Mouse (Mus musculus) lung, embryonic 15.5 days (tissue): ENCODE measurements around the gene Mknk1. TPM values are rescaled to one million over a fixed set of nuclear protein-coding genes. Genes with fewer than 3 reads are reported as not detected.

Source experiments
- ATAC-seq: fragments of 200-750 bp; cut with Nextera tagmentation; 2 replicates; pipeline ENCODE4 v1.8.0; 2017; ENCODE audit warnings: moderate number of reproducible peaks, borderline replicate concordance; ENCODE audit not compliant: low FRiP score, low TSS enrichment; ENCODE audit errors: extremely low read depth
- H3K27ac ChIP-seq: fragments of 300-500 bp; sonication (generic); 2 replicates; pipeline ENCODE4 v1.5.1; 2015; ENCODE audit warnings: moderate library complexity, mild to moderate bottlenecking, inconsistent platforms
- H3K27me3 ChIP-seq: fragments of 300-500 bp; sonication (generic); 2 replicates; pipeline ENCODE4 v1.6.1; 2015; ENCODE audit warnings: inconsistent platforms
- H3K36me3 ChIP-seq: fragments of 300-500 bp; sonication (generic); 2 replicates; pipeline ENCODE4 v1.6.1; 2015; ENCODE audit warnings: inconsistent platforms
- H3K4me1 ChIP-seq: fragments of 300-500 bp; sonication (generic); 2 replicates; pipeline ENCODE4 v1.6.1; 2015; ENCODE audit warnings: inconsistent platforms
- H3K4me2 ChIP-seq: fragments of 300-500 bp; sonication (generic); 2 replicates; pipeline ENCODE4 v1.6.1; 2015; ENCODE audit warnings: inconsistent platforms, mild to moderate bottlenecking, moderate library complexity
- H3K4me3 ChIP-seq: fragments of 300-500 bp; sonication (generic); 2 replicates; pipeline ENCODE4 v1.5.1; 2015; ENCODE audit warnings: mild to moderate bottlenecking, inconsistent platforms
- H3K9ac ChIP-seq: fragments of 300-500 bp; sonication (generic); 2 replicates; pipeline ENCODE4 v1.6.1; 2015; ENCODE audit warnings: inconsistent platforms
- H3K9me3 ChIP-seq: fragments of 300-500 bp; sonication (generic); 2 replicates; pipeline ENCODE4 v1.6.1; 2016; ENCODE audit warnings: inconsistent platforms
- WGBS: fragments of 180-500 bp; shearing (Covaris S2); methylation state at CpG from one replicate; pipeline ENCODE4 v1.1.7; 2015; 5-methylcytosine and 5-hydroxymethylcytosine counted together
- polyA plus RNA-seq: library from polyadenylated mRNA; unstranded; fragments of >200 nt; fragmentation: Nextera tagmentation; extraction: Ambion mirVana; gene quantifications from 2 replicates; pipeline ENCODE4 v1.2.1, GENCODE M21; 2015

Gene Mknk1
- polyA plus RNA-seq, 1 experiment from 2014 or later: 28.3 TPM

DNA sequence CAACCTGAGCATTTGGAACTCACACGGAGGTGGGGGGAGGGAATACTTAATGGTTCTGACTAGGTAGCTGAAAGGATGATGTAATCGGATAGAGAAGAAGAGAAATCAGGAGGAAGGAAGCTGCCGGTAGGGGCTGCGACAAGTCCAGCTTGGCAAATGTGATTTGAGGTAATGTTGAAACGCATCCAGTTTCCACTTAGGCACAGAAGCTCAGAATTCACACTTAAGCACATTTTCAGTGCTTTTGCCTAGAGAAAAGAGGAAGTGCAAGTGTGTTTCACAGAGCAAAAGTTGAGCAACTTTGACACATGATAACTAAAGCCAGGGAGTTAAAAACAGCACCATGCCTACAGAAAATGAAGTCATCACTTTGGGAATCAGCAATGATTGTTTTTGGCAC lies 8.4 kb downstream of the Mknk1 start:
- no peak for ATAC-seq
- Histone ChIP-seq H3K9ac (no peak overlapping the region), H3K4me1 (0 out of 2 replicates have a peak, but pooled peaks cover 3% of the 10 kb centered on the region), H3K27ac (no peak overlapping the region), H3K4me3 (no peak overlapping the region), H3K36me3 (peaks cover 4% of the 10 kb centered on the region; the same call in 1 of the 2 replicates), H3K27me3 (no peaks in the 10 kb centered on the region), H3K4me2 (no peak overlapping the region), H3K9me3 (no peaks in the 10 kb centered on the region)
- 45% methylated on average over 5 of the region's 5 CpGs for WGBS

DNA sequence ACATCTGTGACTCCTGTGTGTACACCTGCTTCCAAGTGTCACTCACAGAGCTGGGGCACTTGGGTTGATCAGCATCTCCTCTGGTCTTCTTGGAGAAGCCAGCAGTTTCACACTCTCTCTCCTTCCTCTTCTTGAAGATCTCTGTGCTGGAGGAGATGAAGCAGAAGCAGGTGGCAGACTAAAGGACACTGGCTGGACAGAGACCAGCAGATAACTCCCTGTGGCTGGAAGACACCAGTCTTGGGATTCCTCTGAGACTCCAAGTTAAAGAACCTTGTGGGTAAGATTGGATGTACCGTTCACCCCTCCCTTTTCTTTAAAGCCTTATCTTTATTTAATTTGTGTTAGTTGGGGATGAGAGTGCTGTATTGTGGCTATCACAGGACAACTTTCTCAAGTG lies 9.1 kb downstream of the Mknk1 start:
- 81% methylated on average over 1 of the region's 1 CpGs for WGBS
- no peak overlapping the region for H3K4me3 ChIP-seq
- peaks cover 5% of the 10 kb centered on the region; the same call in 1 of the 2 replicates for H3K36me3 ChIP-seq
- no peak overlapping the region for H3K27ac ChIP-seq
- no peak for ATAC-seq
- no peak overlapping the region for H3K4me2 ChIP-seq
- H3K27me3 ChIP-seq: no peaks in the 10 kb centered on the region
- H3K9me3 ChIP-seq: no peaks in the 10 kb centered on the region
- 0 out of 2 replicates have a peak, but pooled peaks cover 3% of the 10 kb centered on the region for H3K4me1 ChIP-seq
- H3K9ac ChIP-seq: no peak overlapping the region

DNA sequence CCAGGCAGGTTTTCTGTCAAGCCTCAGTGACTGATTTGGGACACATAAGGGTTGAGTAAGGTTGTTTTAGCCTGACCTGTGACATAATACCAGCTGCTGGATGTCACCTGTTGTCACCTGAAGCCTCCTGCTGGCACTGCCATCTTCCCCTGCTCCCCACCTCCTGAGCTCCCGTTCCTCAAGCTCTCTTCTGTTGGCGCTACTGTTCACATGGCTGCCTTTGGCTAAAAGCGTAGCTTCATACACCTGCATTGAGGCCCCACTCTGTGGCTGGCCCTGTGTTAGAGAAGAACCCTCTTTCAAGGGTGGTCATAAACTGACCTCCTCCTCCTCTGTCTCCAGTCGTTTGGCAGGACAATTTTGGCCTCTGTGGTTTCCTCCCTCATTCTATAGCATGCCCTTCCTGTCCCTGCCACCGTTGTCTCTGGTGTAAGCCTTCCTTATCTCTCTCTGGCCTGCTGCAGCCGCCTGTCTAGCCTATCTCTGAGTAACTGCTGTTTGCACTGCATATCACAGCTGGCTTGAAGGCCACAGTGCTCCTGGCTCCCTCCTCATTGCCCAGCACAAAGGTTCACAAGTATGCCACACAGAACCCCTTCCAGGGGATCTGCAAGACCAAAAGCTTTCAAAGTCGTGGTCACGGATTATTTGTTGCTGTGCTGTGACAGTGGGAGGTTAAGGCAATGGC lies 10.1 kb downstream of the Mknk1 start:
- H3K9ac ChIP-seq: no peak overlapping the region
- no peaks in the 10 kb centered on the region for H3K27me3 ChIP-seq
- no peak overlapping the region for H3K27ac ChIP-seq
- H3K4me3 ChIP-seq: no peak overlapping the region
- H3K36me3 ChIP-seq: peaks cover 5% of the 10 kb centered on the region; the same call in 1 of the 2 replicates
- 45% methylated on average over 8 of the region's 8 CpGs for WGBS
- ATAC-seq: peak; percentile 74; the same call in 1 of the 2 replicates
- H3K4me1 ChIP-seq: 0 out of 2 replicates have a peak, but pooled peaks cover 3% of the 10 kb centered on the region
- no peak overlapping the region for H3K4me2 ChIP-seq
- no peaks in the 10 kb centered on the region for H3K9me3 ChIP-seq

DNA sequence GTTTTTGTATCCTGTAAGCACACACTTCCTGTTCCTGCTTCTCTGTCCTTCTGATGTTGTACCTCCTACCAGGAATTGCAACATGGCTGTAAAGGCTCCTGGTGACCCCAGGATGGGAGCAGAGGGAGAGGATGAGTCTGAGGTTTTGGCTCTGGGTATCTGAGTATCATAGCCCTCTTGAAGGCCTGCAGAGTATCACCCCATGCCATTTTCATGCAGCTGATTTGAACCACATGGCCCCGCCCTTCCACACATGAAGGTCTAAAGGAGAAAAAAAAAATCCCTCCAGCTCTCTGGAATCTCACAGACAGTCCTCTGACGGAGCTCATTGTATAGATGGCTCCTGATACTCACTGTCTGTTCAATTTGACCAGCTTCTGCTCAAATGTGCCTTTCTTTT lies 11.1 kb downstream of the Mknk1 start:
- Histone ChIP-seq H3K9ac (no peak overlapping the region), H3K4me2 (no peak overlapping the region), H3K9me3 (no peaks in the 10 kb centered on the region), H3K4me1 (0 out of 2 replicates have a peak, but pooled peaks cover 3% of the 10 kb centered on the region), H3K27ac (no peak overlapping the region), H3K36me3 (peaks cover 5% of the 10 kb centered on the region; the same call in 1 of the 2 replicates), H3K4me3 (no peak overlapping the region), H3K27me3 (no peaks in the 10 kb centered on the region)
- 79% methylated on average over 2 of the region's 2 CpGs for WGBS
- ATAC-seq: no peak

DNA sequence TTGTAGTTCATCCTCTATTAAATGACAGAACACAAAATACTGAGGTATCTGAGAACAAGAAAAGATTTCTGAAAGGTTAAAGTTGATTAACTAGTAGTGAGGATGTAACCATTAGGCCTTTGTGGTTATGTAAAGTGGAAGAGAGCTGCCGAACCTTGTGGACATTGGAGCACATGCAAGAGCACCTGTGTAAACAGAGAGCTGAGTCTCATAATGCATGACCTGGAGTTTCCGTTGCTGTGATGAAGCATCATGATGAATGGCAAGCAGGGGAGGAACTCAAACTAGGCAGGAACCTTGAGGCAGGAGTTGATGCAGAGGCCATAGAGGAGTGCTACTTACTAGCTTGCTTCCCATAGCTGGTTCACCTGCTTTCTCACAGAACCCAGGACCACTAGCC lies 11.6 kb downstream of the Mknk1 start:
- Histone ChIP-seq H3K9me3 (no peaks in the 10 kb centered on the region), H3K4me2 (no peak overlapping the region), H3K4me1 (0 out of 2 replicates have a peak, but pooled peaks cover 3% of the 10 kb centered on the region), H3K36me3 (peaks cover 5% of the 10 kb centered on the region; the same call in 1 of the 2 replicates), H3K27me3 (no peaks in the 10 kb centered on the region), H3K9ac (no peak overlapping the region), H3K4me3 (no peak overlapping the region), H3K27ac (no peak overlapping the region)
- no peak for ATAC-seq
- WGBS: 20% methylated on average over 2 of the region's 2 CpGs

DNA sequence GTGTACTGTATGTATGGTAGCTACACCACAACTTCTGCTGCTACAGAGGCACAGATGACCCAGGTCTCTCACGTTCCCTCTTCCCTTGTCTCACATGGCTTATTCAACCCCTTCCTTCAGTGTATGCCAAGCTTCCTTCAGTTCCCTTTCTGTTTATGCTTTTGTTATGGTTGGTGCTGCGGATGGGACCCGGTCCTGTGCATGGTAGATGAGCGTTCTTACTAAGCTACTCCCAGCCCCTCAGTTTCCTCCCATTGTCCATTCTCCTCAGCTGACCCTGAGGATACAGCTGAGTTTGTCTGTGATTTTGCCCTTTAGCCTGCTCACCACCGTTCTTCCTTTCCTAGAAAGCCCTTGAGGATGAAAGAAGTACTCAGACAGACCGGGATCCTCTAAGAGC lies 12.6 kb downstream of the Mknk1 start:
- no peaks in the 10 kb centered on the region for H3K27me3 ChIP-seq
- peaks cover 5% of the 10 kb centered on the region; the same call in 1 of the 2 replicates for H3K36me3 ChIP-seq
- ATAC-seq: no peak
- no peak overlapping the region for H3K4me2 ChIP-seq
- WGBS: 70% methylated on average over 6 of the region's 6 CpGs
- no peaks in the 10 kb centered on the region for H3K9me3 ChIP-seq
- no peak overlapping the region for H3K9ac ChIP-seq
- H3K4me3 ChIP-seq: no peak overlapping the region
- no peak overlapping the region for H3K27ac ChIP-seq
- H3K4me1 ChIP-seq: 0 out of 2 replicates have a peak, but pooled peaks cover 3% of the 10 kb centered on the region

DNA sequence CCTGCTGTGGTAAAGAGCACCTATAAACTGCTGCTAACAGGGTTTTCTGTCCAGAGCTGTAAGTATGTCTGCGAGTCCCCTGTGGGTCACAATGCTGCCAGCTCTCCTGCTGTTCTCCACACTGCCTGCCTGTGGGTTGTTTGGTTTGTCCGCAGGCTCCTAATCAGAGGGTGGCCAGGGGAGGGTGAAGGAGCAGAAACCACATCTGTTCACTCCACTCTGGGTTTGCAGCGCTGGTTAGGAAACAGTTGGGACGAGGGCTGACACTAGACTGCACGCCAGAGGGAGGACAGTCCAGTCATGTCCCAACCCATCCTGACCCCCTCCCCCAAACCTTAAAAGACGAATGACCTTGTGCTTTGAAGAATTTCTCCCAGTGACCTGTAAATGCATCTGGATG lies 16.1 kb downstream of the Mknk1 start:
- H3K36me3 ChIP-seq: peaks cover 22% of the 10 kb centered on the region
- H3K9me3 ChIP-seq: no peaks in the 10 kb centered on the region
- no peaks in the 10 kb centered on the region for H3K4me1 ChIP-seq
- no peak overlapping the region for H3K4me3 ChIP-seq
- no peak overlapping the region for H3K4me2 ChIP-seq
- ATAC-seq: no peak
- H3K9ac ChIP-seq: no peak overlapping the region
- 40% methylated on average over 6 of the region's 6 CpGs for WGBS
- H3K27me3 ChIP-seq: no peaks in the 10 kb centered on the region
- no peak overlapping the region for H3K27ac ChIP-seq

DNA sequence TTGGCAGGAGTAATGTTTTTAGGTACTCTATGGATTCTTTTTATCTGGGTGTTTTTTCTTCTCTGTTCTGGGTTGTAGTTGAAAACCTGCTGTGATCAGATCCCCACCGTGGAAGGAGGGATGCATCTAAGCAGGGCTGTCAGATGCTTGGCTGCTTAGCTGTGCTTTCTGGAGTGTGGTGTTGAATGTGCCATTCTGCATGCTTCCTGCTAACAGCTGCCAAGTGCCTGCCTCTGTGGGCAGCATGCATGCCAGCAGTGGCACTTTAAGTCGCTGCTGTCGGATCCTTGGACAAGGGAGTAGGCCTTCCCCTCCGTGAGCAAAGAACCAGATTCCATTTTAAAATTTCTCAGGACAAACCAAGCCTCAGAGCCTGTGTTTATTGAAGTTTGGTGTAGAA lies 16.6 kb downstream of the Mknk1 start:
- H3K9ac ChIP-seq: no peak overlapping the region
- 62% methylated on average over 4 of the region's 4 CpGs for WGBS
- H3K9me3 ChIP-seq: no peaks in the 10 kb centered on the region
- no peak for ATAC-seq
- no peaks in the 10 kb centered on the region for H3K4me1 ChIP-seq
- H3K36me3 ChIP-seq: peaks cover 27% of the 10 kb centered on the region
- H3K4me2 ChIP-seq: no peak overlapping the region
- no peak overlapping the region for H3K27ac ChIP-seq
- H3K27me3 ChIP-seq: no peaks in the 10 kb centered on the region
- H3K4me3 ChIP-seq: no peak overlapping the region

DNA sequence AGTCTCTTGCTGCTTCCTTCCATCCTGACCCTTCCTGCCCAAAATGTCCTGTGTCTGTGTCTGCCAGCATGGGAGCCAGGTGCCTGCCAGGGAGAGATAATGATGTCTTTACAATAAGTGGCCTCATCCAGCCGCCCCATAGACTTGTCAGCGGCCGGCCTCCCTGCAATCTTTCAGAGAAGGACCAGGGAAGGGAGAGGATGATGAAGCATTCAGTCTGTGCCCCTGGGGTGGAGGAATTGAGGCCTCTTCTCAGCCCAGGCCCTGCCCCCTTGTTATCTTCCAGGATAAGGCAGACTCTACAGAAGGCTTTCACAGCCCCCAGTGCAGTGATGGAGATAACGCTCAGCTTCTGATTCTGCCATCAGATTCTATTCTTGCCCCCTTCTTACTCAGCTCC lies 17.3 kb downstream of the Mknk1 start:
- Histone ChIP-seq H3K4me1 (no peaks in the 10 kb centered on the region), H3K4me3 (no peak overlapping the region), H3K9ac (no peak overlapping the region), H3K27ac (no peak overlapping the region), H3K4me2 (no peak overlapping the region), H3K27me3 (no peaks in the 10 kb centered on the region), H3K36me3 (peaks cover 25% of the 10 kb centered on the region), H3K9me3 (no peaks in the 10 kb centered on the region)
- WGBS: 67% methylated on average over 4 of the region's 4 CpGs
- ATAC-seq: no peak

DNA sequence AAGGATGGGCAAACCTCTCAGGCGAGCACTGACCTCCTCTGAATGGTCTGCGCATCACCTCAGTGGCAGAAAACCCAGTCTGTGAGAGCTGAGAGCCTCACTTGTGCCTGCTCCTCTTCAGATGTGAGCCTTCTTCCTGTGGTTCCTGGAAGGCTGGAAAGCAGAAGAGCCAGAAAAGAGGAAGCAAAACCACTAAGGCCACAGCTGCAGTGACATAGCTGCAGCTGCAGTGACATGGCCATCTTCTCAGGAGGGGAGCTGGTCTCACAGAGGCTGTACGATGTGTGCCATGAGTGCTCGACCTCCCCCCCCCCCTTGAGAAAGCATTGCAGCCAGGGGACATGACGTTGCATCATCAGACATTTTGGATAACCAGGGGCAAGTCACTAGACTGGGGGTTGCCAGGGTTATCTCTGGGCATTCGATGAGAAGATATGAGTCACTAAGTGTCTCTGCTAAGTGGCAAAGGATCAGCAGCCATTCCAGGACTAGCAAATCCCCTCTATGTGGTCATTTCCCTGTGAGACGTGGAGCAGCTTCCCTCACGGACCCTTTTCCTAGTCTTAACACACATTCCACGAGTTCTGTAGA lies 18.4 kb downstream of the Mknk1 start:
- Histone ChIP-seq H3K4me2 (no peak overlapping the region), H3K9ac (no peak overlapping the region), H3K4me3 (no peak overlapping the region), H3K36me3 (peaks cover 23% of the 10 kb centered on the region), H3K27me3 (no peaks in the 10 kb centered on the region), H3K9me3 (no peaks in the 10 kb centered on the region), H3K4me1 (no peaks in the 10 kb centered on the region), H3K27ac (no peak overlapping the region)
- WGBS: 71% methylated on average over 9 of the region's 9 CpGs
- no peak for ATAC-seq

DNA sequence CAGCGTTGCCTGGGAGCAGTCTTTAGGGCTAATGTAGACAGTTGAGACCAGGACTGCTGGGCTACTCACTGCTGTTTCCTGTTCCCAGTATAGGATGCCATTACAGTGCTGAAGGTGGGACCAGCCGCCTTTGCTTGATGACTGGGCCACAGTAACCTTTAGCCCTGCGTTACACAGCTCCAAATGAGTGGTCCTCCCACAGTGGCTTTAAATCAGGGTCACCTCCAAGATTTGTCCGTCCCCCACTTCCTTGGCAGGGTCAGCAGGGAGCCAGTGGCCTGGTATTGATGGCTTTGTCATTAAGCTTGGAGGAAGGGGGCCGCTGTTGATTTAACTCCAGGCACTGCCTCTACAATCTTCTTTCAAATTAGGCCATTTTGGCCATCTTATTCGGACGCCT lies 24.4 kb downstream of the Mknk1 start:
- H3K4me2 ChIP-seq: no peak overlapping the region
- WGBS: 70% methylated on average over 7 of the region's 7 CpGs
- no peak overlapping the region for H3K27ac ChIP-seq
- H3K36me3 ChIP-seq: peaks cover 18% of the 10 kb centered on the region; the same call in 1 of the 2 replicates
- ATAC-seq: no peak
- H3K4me1 ChIP-seq: no peaks in the 10 kb centered on the region
- no peaks in the 10 kb centered on the region for H3K9me3 ChIP-seq
- no peak overlapping the region for H3K9ac ChIP-seq
- H3K27me3 ChIP-seq: no peaks in the 10 kb centered on the region
- H3K4me3 ChIP-seq: no peak overlapping the region

DNA sequence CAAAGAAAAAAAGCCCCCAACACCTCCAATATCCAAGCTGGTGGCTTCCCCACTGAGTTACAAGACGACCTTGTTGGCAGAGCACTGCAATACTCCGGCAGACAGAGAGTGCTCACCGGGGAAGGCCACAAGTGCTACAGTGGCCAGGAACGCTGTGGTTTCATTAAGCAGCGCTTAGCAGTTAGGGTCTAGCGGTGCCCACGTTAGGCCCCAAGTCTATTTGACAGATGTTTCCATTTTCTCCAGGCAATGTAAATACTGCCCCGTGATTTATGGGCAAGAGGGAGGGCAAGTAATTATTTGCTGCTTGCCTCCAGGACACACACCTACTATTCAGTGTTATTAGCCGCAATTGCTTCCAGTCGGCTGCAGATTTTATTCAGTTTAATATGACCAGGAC lies 24.9 kb downstream of the Mknk1 start:
- ATAC-seq: no peak
- no peak overlapping the region for H3K4me2 ChIP-seq
- no peaks in the 10 kb centered on the region for H3K27me3 ChIP-seq
- H3K27ac ChIP-seq: no peak overlapping the region
- H3K4me1 ChIP-seq: no peaks in the 10 kb centered on the region
- no peak overlapping the region for H3K9ac ChIP-seq
- no peaks in the 10 kb centered on the region for H3K9me3 ChIP-seq
- H3K4me3 ChIP-seq: no peak overlapping the region
- 38% methylated on average over 10 of the region's 10 CpGs for WGBS
- H3K36me3 ChIP-seq: peaks cover 18% of the 10 kb centered on the region; the same call in 1 of the 2 replicates
